14 mouse cellular contexts compared by ENCODE assay signal in the genomic region with DNA sequence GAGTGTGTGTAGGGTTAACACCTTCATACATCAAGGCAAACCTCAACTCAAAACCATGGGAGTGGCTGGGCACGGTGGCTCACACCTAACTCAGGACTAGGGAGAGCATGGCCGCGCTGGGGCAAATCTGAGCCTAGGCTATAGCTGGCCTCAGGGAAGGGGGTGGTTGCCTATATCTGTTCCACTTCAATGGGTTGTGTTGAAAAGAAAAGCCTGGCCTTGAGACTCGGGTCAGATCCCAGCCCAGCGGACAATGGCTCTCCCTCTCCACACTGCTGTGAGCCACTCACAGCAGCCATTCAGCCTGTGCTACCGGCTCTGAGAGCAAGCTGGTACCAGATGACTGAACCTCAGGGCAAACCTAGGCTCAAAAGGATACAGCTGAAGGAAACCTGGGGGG.
"Had no signal": no experiment of that assay in that cellular context is flagged by ENCODE, and none has a peak within 500 bp of the region (broad histone marks: within the 10 kb centered on the region; RNA-seq: fewer than 3 reads in every experiment).

No protein-coding gene starts in this region.

- DNase-seq: kidney, adult 9 months; kidney, postnatal 10 days; lung, embryonic 14.5 days; lung, postnatal 10 days; lung, postnatal 4 days; right cerebral cortex, adult 18-20 months; right cerebral cortex, postnatal 25 days; thymus, postnatal 36 days had no signal

- H3K4me2 ChIP-seq: liver, embryonic 11.5 days; liver, embryonic 15.5 days; lung, embryonic 14.5 days; midbrain, embryonic 12.5 days; neural tube, embryonic 15.5 days had no signal

- H3K9me3 ChIP-seq: limb, embryonic 10.5 days; liver, embryonic 15.5 days; midbrain, embryonic 12.5 days; neural tube, embryonic 15.5 days had no signal

- H3K4me3 ChIP-seq: limb, embryonic 10.5 days; liver, embryonic 15.5 days; midbrain, embryonic 12.5 days; myocyte; neural tube, embryonic 15.5 days had no signal

- H3K9ac ChIP-seq: liver, embryonic 15.5 days; lung, embryonic 14.5 days; midbrain, embryonic 12.5 days; neural tube, embryonic 15.5 days had no signal

- H3K27me3 ChIP-seq: liver, embryonic 15.5 days; neural tube, embryonic 15.5 days had no signal

- H3K27ac ChIP-seq: limb, embryonic 10.5 days; liver, embryonic 15.5 days; neural tube, embryonic 15.5 days had no signal
